Mouse (Mus musculus) bone marrow, adult 2 months (tissue): ENCODE results near the gene Adam1b. TPM values are rescaled to one million over a fixed set of nuclear protein-coding genes. Genes with fewer than 3 reads are reported as not detected.
"Not testable (repeated sequence)": the region's sequence is repeated elsewhere in the genome, so short reads cannot be mapped to it uniquely, and the experiment has no call there.

Experiments
- H3K27ac ChIP-seq: fragments of 200-500 bp; 2 replicates; pipeline ENCODE4 v1.5.1; 2012; ENCODE audit warnings: low read depth, mild to moderate bottlenecking, control low read depth, inconsistent platforms, low read length; ENCODE audit not compliant: control insufficient read depth, poor library complexity, insufficient read depth
- H3K4me1 ChIP-seq: fragments of 200-500 bp; 2 replicates; pipeline ENCODE4 v1.6.1; 2011; ENCODE audit warnings: low read length; ENCODE audit not compliant: control insufficient read depth, insufficient read depth
- H3K4me3 ChIP-seq: fragments of 200-500 bp; replicated peaks from 2 replicates; pipeline ENCODE3; 2011; ENCODE audit warnings: mild to moderate bottlenecking, low read depth, low read length, control low read depth; ENCODE audit not compliant: control insufficient read depth
- CTCF ChIP-seq: fragments of 200-500 bp; IDR thresholded peaks from 2 replicates; pipeline ENCODE4 v1.5.1; 2011; ENCODE audit warnings: low read length, control low read depth; ENCODE audit not compliant: control insufficient read depth, insufficient read depth
- POLR2A ChIP-seq: fragments of 200-500 bp; IDR thresholded peaks from 2 replicates; pipeline ENCODE4 v1.6.1; 2011; ENCODE audit warnings: low read depth, mild to moderate bottlenecking, control low read depth, low read length, borderline replicate concordance; ENCODE audit not compliant: control insufficient read depth
- WGBS: fragments of 180-500 bp; shearing (Covaris S2); methylation state at CpG from one replicate; pipeline ENCODE4 v1.1.7; 2018; 5-methylcytosine and 5-hydroxymethylcytosine counted together
- polyA plus RNA-seq: library from polyadenylated mRNA; stranded (reverse); fragments of >200 nt; gene quantifications from 2 replicates; pipeline ENCODE4 v1.2.4, GENCODE M21; 2011; ENCODE audit warnings: low replicate concordance; ENCODE audit not compliant: missing spikeins, insufficient read depth, insufficient read length

The Adam1b gene
- polyA plus RNA-seq, 1 experiment: not detected

- no peaks in the 10 kb centered on the region for H3K4me1 ChIP-seq
- TF ChIP-seq POLR2A (no peak), CTCF (no peak)
- no peak overlapping the region for H3K4me3 ChIP-seq
- 94% methylated on average over 2 of the region's 2 CpGs for WGBS
- no peak overlapping the region for H3K27ac ChIP-seq
Measured at GRCm38 (mm10) chr5:121537588-121537987, 34.4 kb upstream of the Adam1b start.

GRCm38 (mm10) chr5:121536921-121537555 is 33.8 kb upstream of the Adam1b start:
- WGBS: 85% methylated on average over 7 of the region's 7 CpGs
- H3K4me1 ChIP-seq: no peaks in the 10 kb centered on the region

GRCm38 (mm10) chr5:121535116-121535515 is 31.9 kb upstream of the Adam1b start:
- TF ChIP-seq POLR2A: no peak
- Histone ChIP-seq H3K4me1 (no peaks in the 10 kb centered on the region), H3K4me3 (no peak overlapping the region), H3K27ac (no peak overlapping the region)
- WGBS: 40% methylated on average over 3 of the region's 3 CpGs

More at GRCm38 (mm10) chr5:121536921-121537555, 33.8 kb upstream of the Adam1b start:
- no peak overlapping the region for H3K27ac ChIP-seq
- TF ChIP-seq CTCF (no peak), POLR2A (no peak)
- H3K4me3 ChIP-seq: no peak overlapping the region

GRCm38 (mm10) chr5:121534521-121534920 is 31.3 kb upstream of the Adam1b start:
- Histone ChIP-seq H3K27ac (no peak overlapping the region), H3K4me3 (no peak overlapping the region), H3K4me1 (no peaks in the 10 kb centered on the region)
- TF ChIP-seq CTCF (no peak; the same call in 1 of the 2 replicates), POLR2A (no peak)
- 78% methylated on average over 5 of the region's 5 CpGs for WGBS

GRCm38 (mm10) chr5:121526961-121527360 is 23.7 kb upstream of the Adam1b start:
- WGBS: 90% methylated on average over 8 of the region's 8 CpGs
- Histone ChIP-seq H3K4me3 (no peak overlapping the region), H3K4me1 (no peaks in the 10 kb centered on the region), H3K27ac (no peak overlapping the region)
- TF ChIP-seq POLR2A (no peak), CTCF (no peak)

- no peaks in the 10 kb centered on the region for H3K4me1 ChIP-seq
- TF ChIP-seq POLR2A: no peak
- no peak for TF ChIP-seq CTCF
- WGBS: 91% methylated on average over 7 of the region's 7 CpGs
- H3K4me3 ChIP-seq: no peak overlapping the region
- no peak overlapping the region for H3K27ac ChIP-seq
Measured at GRCm38 (mm10) chr5:121526526-121526925, 23.3 kb upstream of the Adam1b start.

- 94% methylated on average over 14 of the region's 14 CpGs for WGBS
- Histone ChIP-seq H3K27ac (no peak overlapping the region), H3K4me3 (no peak overlapping the region), H3K4me1 (no peaks in the 10 kb centered on the region)
- TF ChIP-seq CTCF: no peak
- TF ChIP-seq POLR2A: no peak
Measured at GRCm38 (mm10) chr5:121525774-121526450, 22.7 kb upstream of the Adam1b start.

GRCm38 (mm10) chr5:121519758-121520157 is 16.5 kb upstream of the Adam1b start:
- not testable (repeated sequence) for H3K4me3 ChIP-seq, H3K4me1 ChIP-seq, H3K27ac ChIP-seq
- WGBS: 28% methylated on average over 11 of the region's 17 CpGs

GRCm38 (mm10) chr5:121518983-121519382 is 15.7 kb upstream of the Adam1b start:
- WGBS: 58% methylated on average over 9 of the region's 9 CpGs
- TF ChIP-seq POLR2A (no peak), CTCF (no peak)

GRCm38 (mm10) chr5:121510009-121510408 is 6.8 kb upstream of the Adam1b start:
- no peak overlapping the region for H3K27ac ChIP-seq
- WGBS: 71% methylated on average over 7 of the region's 7 CpGs
- no peaks in the 10 kb centered on the region for H3K4me1 ChIP-seq
- no peak for TF ChIP-seq POLR2A
- no peak for TF ChIP-seq CTCF
- H3K4me3 ChIP-seq: no peak overlapping the region

More at GRCm38 (mm10) chr5:121518983-121519382, 15.7 kb upstream of the Adam1b start:
- Histone ChIP-seq H3K4me3 (no peak overlapping the region), H3K4me1 (no peaks in the 10 kb centered on the region; the same call in 1 of the 2 replicates), H3K27ac (no peak overlapping the region)
